Comparison of ENCODE assay signal across 8 mouse cellular contexts in genomic region chr14:25555291-25555781, GRCm38 (mm10).
A peak's percentile ranks its signal among the peaks of the same experiment; 100 is the strongest.
DNase-seq lines count a peak whose midpoint lies in the region; ATAC-seq and TF ChIP-seq lines count a peak whose summit lies in the region.

No protein-coding gene starts in this region.

- no peaks in the 10 kb centered on the region for H3K27me3 ChIP-seq in lung, embryonic 16.5 days (ENCODE audit: control insufficient read depth, insufficient read depth, low read depth, low read length)
- H3K27me3 ChIP-seq in embryonic facial prominence, embryonic 11.5 days (ENCODE audit: control insufficient read depth, insufficient read depth, low read length): no peaks in the 10 kb centered on the region
- no peaks in the 10 kb centered on the region for H3K27me3 ChIP-seq in kidney, postnatal 0 days (ENCODE audit: insufficient read depth, low read length)

- ATAC-seq in lung, embryonic 16.5 days (ENCODE audit: low read depth): peak; percentile 15; the same call in 1 of the 2 replicates
- 0 out of 2 replicates have a peak, but pooled peaks have one; percentile 10 for ATAC-seq in embryonic facial prominence, embryonic 11.5 days (replicated peaks; ENCODE audit: insufficient number of reproducible peaks, low FRiP score, low TSS enrichment, low read depth)
- peak; percentile 30 for ATAC-seq in kidney, postnatal 0 days (replicated peaks; ENCODE audit: low FRiP score, low read depth)

- peak overlapping the region; percentile 25; the same call in 1 of the 2 replicates for H3K9ac ChIP-seq in lung, embryonic 16.5 days (ENCODE audit: low read length)
- no peak overlapping the region for H3K9ac ChIP-seq in embryonic facial prominence, embryonic 11.5 days (replicated peaks; ENCODE audit: low read length)
- 0 out of 2 replicates have a peak overlapping the region, but pooled peaks have one; percentile 2 for H3K9ac ChIP-seq in kidney, postnatal 0 days (ENCODE audit: low read depth, low read length)

- peak; percentile 27; the same call in 1 of the 2 replicates for TF ChIP-seq CTCF in kidney, postnatal 0 days (IDR thresholded peaks at IDR 0.05; ENCODE audit: low read depth)

- H3K4me1 ChIP-seq in lung, embryonic 16.5 days (replicated peaks; ENCODE audit: control insufficient read depth, insufficient read depth, low read length): peaks cover 51% of the 10 kb centered on the region
- peaks cover 29% of the 10 kb centered on the region for H3K4me1 ChIP-seq in embryonic facial prominence, embryonic 11.5 days (ENCODE audit: control insufficient read depth, insufficient read depth, low read length)
- peaks cover 49% of the 10 kb centered on the region for H3K4me1 ChIP-seq in kidney, postnatal 0 days (replicated peaks; ENCODE audit: insufficient read depth, low read length)

- H3K9me3 ChIP-seq in lung, embryonic 16.5 days (ENCODE audit: control insufficient read depth, low read length): no peaks in the 10 kb centered on the region
- H3K9me3 ChIP-seq in embryonic facial prominence, embryonic 11.5 days (replicated peaks; ENCODE audit: control insufficient read depth, low read length): no peaks in the 10 kb centered on the region
- no peaks in the 10 kb centered on the region for H3K9me3 ChIP-seq in kidney, postnatal 0 days (replicated peaks; ENCODE audit: low read length)

- no peak for DNase-seq in lung, postnatal 4 days
- peak; percentile 75 for DNase-seq in embryonic facial prominence, embryonic 11.5 days (ENCODE audit: low spot score)
- peak; percentile 82 for DNase-seq in kidney, postnatal 0 days (ENCODE audit: low spot score)
- peak; percentile 23 for DNase-seq in ovary, postnatal 10 days (ENCODE audit: low spot score)
- no peak for DNase-seq in layer of hippocampus, postnatal 10 days (ENCODE audit: low spot score in 2 of 2)
- DNase-seq in right cerebral cortex, adult 18-20 months: no peak
- DNase-seq in right cerebral cortex, postnatal 36 days (ENCODE audit: low spot score in 2 of 2): no peak

- peak overlapping the region; percentile 51 for H3K27ac ChIP-seq in lung, embryonic 16.5 days (ENCODE audit: low read length)
- peak overlapping the region; percentile 39; the same call in 1 of the 2 replicates for H3K27ac ChIP-seq in embryonic facial prominence, embryonic 11.5 days (replicated peaks; ENCODE audit: low read depth, low read length)
- H3K27ac ChIP-seq in kidney, postnatal 0 days: peak overlapping the region; percentile 75

- no peaks in the 10 kb centered on the region for H3K36me3 ChIP-seq in lung, embryonic 16.5 days (ENCODE audit: control insufficient read depth, insufficient read depth, low read length)
- H3K36me3 ChIP-seq in embryonic facial prominence, embryonic 11.5 days (replicated peaks; ENCODE audit: control insufficient read depth, insufficient read depth, low read depth, low read length): no peaks in the 10 kb centered on the region
- H3K36me3 ChIP-seq in kidney, postnatal 0 days (ENCODE audit: insufficient read depth, low read length): 0 out of 2 replicates have a peak, but pooled peaks cover 4% of the 10 kb centered on the region

- WGBS in lung, embryonic 16.5 days: 13% methylated on average over 10 of the region's 10 CpGs
- WGBS in embryonic facial prominence, embryonic 11.5 days: 19% methylated on average over 10 of the region's 10 CpGs
- 11% methylated on average over 10 of the region's 10 CpGs for WGBS in kidney, postnatal 0 days

- peak overlapping the region; percentile 15; the same call in 1 of the 2 replicates for H3K4me2 ChIP-seq in lung, embryonic 16.5 days (ENCODE audit: low read depth, low read length)
- H3K4me2 ChIP-seq in embryonic facial prominence, embryonic 11.5 days (ENCODE audit: low read depth, low read length): no peak overlapping the region
- H3K4me2 ChIP-seq in kidney, postnatal 0 days (ENCODE audit: low read length): no peak overlapping the region

- no peak overlapping the region for H3K4me3 ChIP-seq in lung, embryonic 16.5 days (ENCODE audit: low read length)
- no peak overlapping the region for H3K4me3 ChIP-seq in embryonic facial prominence, embryonic 11.5 days (ENCODE audit: low read depth, low read length)
- H3K4me3 ChIP-seq in kidney, postnatal 0 days (replicated peaks; ENCODE audit: low read depth, low read length): no peak overlapping the region

Comparison
In these comparisons a context has a peak if more than half of its experiments do, and no peak if none do; other contexts are left out.
1. DNase-seq: peak in embryonic facial prominence, embryonic 11.5 days (single experiment), kidney, postnatal 0 days (single experiment) and ovary, postnatal 10 days (single experiment); none in lung, postnatal 4 days (0 of 2), layer of hippocampus, postnatal 10 days (0 of 2), right cerebral cortex, adult 18-20 months (single experiment) and right cerebral cortex, postnatal 36 days (0 of 2).
2. Peak in every context shown above with its lines, with median percentiles within 50 percentile points of each other: ATAC-seq and H3K27ac ChIP-seq.